ENCODE assay signal across 25 mouse cellular contexts in the genomic region with DNA sequence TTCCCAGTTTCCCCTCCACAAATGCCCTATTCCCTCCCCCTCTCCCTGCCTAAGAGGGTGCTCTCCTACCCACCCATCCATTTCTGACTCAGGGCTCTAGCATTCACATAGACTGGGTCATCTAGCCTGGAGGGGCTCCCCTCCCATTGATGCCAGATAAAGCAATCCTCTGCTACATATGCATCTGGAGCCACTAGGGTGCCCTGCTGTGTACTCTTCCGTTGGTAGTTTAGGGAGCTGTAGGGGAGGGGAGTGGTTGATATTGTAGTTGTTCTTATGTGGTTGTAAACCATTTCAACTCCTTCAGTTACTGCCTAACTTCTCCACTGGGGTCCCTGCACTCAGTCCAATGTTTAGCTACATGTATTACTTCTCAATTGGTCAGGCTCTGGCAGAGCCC. TPM values are rescaled to one million over a fixed set of nuclear protein-coding genes. Genes with fewer than 3 reads are reported as not detected.
"Had no signal": no experiment of that assay in that cellular context is flagged by ENCODE, and none has a peak within 500 bp of the region (broad histone marks: within the 10 kb centered on the region; RNA-seq: fewer than 3 reads in every experiment).

No protein-coding gene starts in this region.

- H3K4me1 ChIP-seq: lung, embryonic 15.5 days; megakaryocyte, embryonic 14.5 days; neural tube, embryonic 12.5 days; stomach, embryonic 15.5 days had no signal

- H3K4me3 ChIP-seq: lung, embryonic 15.5 days; megakaryocyte, embryonic 14.5 days; neural tube, embryonic 12.5 days; stomach, embryonic 15.5 days had no signal

- H3K27me3 ChIP-seq: lung, embryonic 15.5 days; megakaryocyte, embryonic 14.5 days; neural tube, embryonic 12.5 days; stomach, embryonic 15.5 days had no signal

- H3K9me3 ChIP-seq: lung, embryonic 15.5 days; megakaryocyte, embryonic 14.5 days; neural tube, embryonic 12.5 days; stomach, embryonic 15.5 days had no signal

- DNase-seq: liver, postnatal 0 days; lung, adult 2 months; lung, postnatal 14 days; lung, postnatal 36 days; midbrain, embryonic 14.5 days; right cerebral cortex, postnatal 14 days; thymus, adult 2 months; thymus, postnatal 25 days; thymus, postnatal 4 days had no signal

- H3K36me3 ChIP-seq: lung, embryonic 15.5 days; neural tube, embryonic 12.5 days; stomach, embryonic 15.5 days had no signal

- H3K27ac ChIP-seq: lung, embryonic 15.5 days; macrophage; neural tube, embryonic 12.5 days; stomach, embryonic 15.5 days; stomach, postnatal 0 days had no signal

RNA-seq across cellular contexts. Expression of a gene that starts 6.6 kb away (rescaled TPM):
- total RNA-seq: megakaryocyte progenitor cell, adult 5-6 weeks; midbrain, postnatal 0 days; monocyte, adult 5-6 weeks; neutrophil, adult 5-6 weeks had no signal
- polyA plus RNA-seq: liver, postnatal 0 days; lung, adult 2 months; lung, embryonic 15.5 days; lung, postnatal 0 days; macrophage; midbrain, embryonic 11.5 days; midbrain, embryonic 14.5 days; midbrain, postnatal 0 days; neural tube, embryonic 12.5 days; neural tube, embryonic 14.5 days; spleen, adult 2 months; stomach, embryonic 15.5 days; stomach, postnatal 0 days; testis, adult 2 months; thymus, adult 2 months; urinary bladder, adult 2 months had no signal

RNA-seq across cellular contexts. Expression of a gene that starts 20.0 kb away (rescaled TPM):
- total RNA-seq: megakaryocyte progenitor cell, adult 5-6 weeks; midbrain, postnatal 0 days; monocyte, adult 5-6 weeks; neutrophil, adult 5-6 weeks had no signal
- polyA plus RNA-seq: liver, postnatal 0 days; lung, adult 2 months; lung, embryonic 15.5 days; lung, postnatal 0 days; macrophage; midbrain, embryonic 11.5 days; midbrain, embryonic 14.5 days; midbrain, postnatal 0 days; neural tube, embryonic 12.5 days; neural tube, embryonic 14.5 days; spleen, adult 2 months; stomach, embryonic 15.5 days; stomach, postnatal 0 days; testis, adult 2 months; thymus, adult 2 months; urinary bladder, adult 2 months had no signal

RNA-seq across cellular contexts. Expression of a gene that starts 23.3 kb away (rescaled TPM):
- total RNA-seq: midbrain, postnatal 0 days; monocyte, adult 5-6 weeks; neutrophil, adult 5-6 weeks had no signal
- polyA plus RNA-seq: liver, postnatal 0 days; lung, adult 2 months; lung, embryonic 15.5 days; midbrain, embryonic 11.5 days; midbrain, embryonic 14.5 days; neural tube, embryonic 12.5 days; neural tube, embryonic 14.5 days; spleen, adult 2 months; testis, adult 2 months; thymus, adult 2 months had no signal

RNA-seq across cellular contexts. Expression of a gene that starts 39.0 kb away (rescaled TPM):
- total RNA-seq: megakaryocyte progenitor cell, adult 5-6 weeks; midbrain, postnatal 0 days; monocyte, adult 5-6 weeks; neutrophil, adult 5-6 weeks had no signal
- polyA plus RNA-seq: liver, postnatal 0 days; lung, adult 2 months; lung, embryonic 15.5 days; lung, postnatal 0 days; macrophage; midbrain, embryonic 11.5 days; midbrain, embryonic 14.5 days; midbrain, postnatal 0 days; neural tube, embryonic 12.5 days; neural tube, embryonic 14.5 days; spleen, adult 2 months; stomach, embryonic 15.5 days; stomach, postnatal 0 days; testis, adult 2 months; thymus, adult 2 months; urinary bladder, adult 2 months had no signal

RNA-seq across cellular contexts. Expression of a gene that starts 41.0 kb away (rescaled TPM):
- total RNA-seq: megakaryocyte progenitor cell, adult 5-6 weeks; midbrain, postnatal 0 days; monocyte, adult 5-6 weeks; neutrophil, adult 5-6 weeks had no signal
- polyA plus RNA-seq: liver, postnatal 0 days; lung, adult 2 months; lung, embryonic 15.5 days; lung, postnatal 0 days; macrophage; midbrain, embryonic 11.5 days; midbrain, embryonic 14.5 days; midbrain, postnatal 0 days; neural tube, embryonic 12.5 days; neural tube, embryonic 14.5 days; spleen, adult 2 months; stomach, embryonic 15.5 days; stomach, postnatal 0 days; testis, adult 2 months; thymus, adult 2 months; urinary bladder, adult 2 months had no signal
